Mouse (Mus musculus): ENCODE results near the gene Lad1.

DNA sequence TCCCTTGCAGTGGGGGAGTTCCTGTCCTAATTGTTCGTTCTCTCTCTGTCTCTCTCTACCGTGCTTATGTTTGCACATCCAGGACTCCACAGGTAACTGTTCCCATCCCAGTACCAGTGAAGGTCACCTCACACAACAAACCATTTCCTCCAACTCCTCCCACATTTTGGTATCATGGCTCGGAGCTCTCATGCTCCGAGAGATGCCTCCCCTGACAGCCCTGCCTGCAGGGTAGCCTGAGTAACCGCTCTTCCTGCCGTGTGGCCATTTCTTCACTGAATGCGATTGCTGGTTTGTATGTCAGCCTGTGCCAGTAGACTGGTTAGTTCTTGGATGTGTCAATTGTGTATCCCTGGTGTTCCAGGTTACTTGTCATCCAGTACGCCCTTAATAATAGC, 46.8 kb upstream of the Lad1 start:
- TF ChIP-seq EP300 (IDR thresholded peaks at IDR 0.05; ENCODE audit: insufficient read depth, low read depth, low read length) (no peak), POLR2A (IDR thresholded peaks at IDR 0.05; ENCODE audit: insufficient read depth, low read length) (no peak), CTCF (IDR thresholded peaks at IDR 0.05; ENCODE audit: low read depth, low read length) (no peak)
